Mouse (Mus musculus) erythroblast, embryonic 14.5 days (primary cell): ENCODE data around the gene Fancg. TPM values are rescaled to one million over a fixed set of nuclear protein-coding genes. Genes with fewer than 3 reads are reported as not detected.
A peak's percentile ranks its signal among the peaks of the same experiment; 100 is the strongest.

ENCODE experiments used
- H3K27me3 ChIP-seq: 2 replicates; pipeline ENCODE4 v1.6.1; 2012; ENCODE audit warnings: inconsistent platforms; ENCODE audit not compliant: control insufficient read depth
- H3K36me3 ChIP-seq: 2 replicates; pipeline ENCODE4 v1.6.1; 2012; ENCODE audit warnings: mild to moderate bottlenecking, inconsistent platforms; ENCODE audit not compliant: control insufficient read depth
- H3K4me1 ChIP-seq: 2 replicates; pipeline ENCODE4 v1.6.1; 2012; ENCODE audit warnings: inconsistent platforms; ENCODE audit not compliant: control insufficient read depth
- H3K4me3 ChIP-seq: replicated peaks from 2 replicates; pipeline ENCODE3; 2012; ENCODE audit warnings: moderate library complexity, mild to moderate bottlenecking, inconsistent platforms
- H3K9me3 ChIP-seq: 2 replicates; pipeline ENCODE4 v1.6.1; 2012; ENCODE audit warnings: low read length, inconsistent platforms, mixed read lengths; ENCODE audit not compliant: control insufficient read depth
- GATA1 ChIP-seq: IDR thresholded peaks from 2 replicates; pipeline ENCODE4 v1.6.1; 2012; ENCODE audit warnings: low read length, inconsistent platforms, mixed read lengths
- TAL1 ChIP-seq: IDR thresholded peaks from 3 replicates; pipeline ENCODE4 v1.6.1; 2012; ENCODE audit warnings: low read length, inconsistent platforms, mixed read lengths
- polyA plus RNA-seq: library from polyadenylated mRNA; stranded (reverse); fragments of >175 nt; gene quantifications from 2 replicates; pipeline ENCODE4 v1.2.3, GENCODE M21; 2012

Gene Fancg
- polyA plus RNA-seq: 0.62 and 0.83 TPM in 2 replicates

- TF ChIP-seq TAL1 (no peak), GATA1 (no peak)
- Histone ChIP-seq H3K36me3 (peaks cover 15% of the 10 kb centered on the region), H3K4me1 (peaks cover 22% of the 10 kb centered on the region), H3K27me3 (no peaks in the 10 kb centered on the region), H3K4me3 (peak within 1 kb of the TSS; percentile 96), H3K9me3 (no peaks in the 10 kb centered on the region)
Observed at GRCm38 (mm10) chr4:43010161-43011038, at the start of gene Fancg. TSS of gene Fancg (minus strand) at chr4:43010506.

- Histone ChIP-seq H3K4me1 (peaks cover 15% of the 10 kb centered on the region), H3K36me3 (no peaks in the 10 kb centered on the region), H3K4me3 (peak overlapping the region; percentile 63), H3K27me3 (peaks cover 49% of the 10 kb centered on the region), H3K9me3 (peaks cover 5% of the 10 kb centered on the region; the same call in 1 of the 2 replicates)
- TF ChIP-seq TAL1 (no peak), GATA1 (no peak)
Observed at GRCm38 (mm10) chr4:43059697-43060096, 49.4 kb upstream of the Fancg start.

- H3K36me3 ChIP-seq: no peaks in the 10 kb centered on the region
- H3K4me3 ChIP-seq: peak within 1 kb of the TSS; percentile 63
- peaks cover 49% of the 10 kb centered on the region for H3K27me3 ChIP-seq
- peaks cover 15% of the 10 kb centered on the region for H3K4me1 ChIP-seq
- H3K9me3 ChIP-seq: peaks cover 5% of the 10 kb centered on the region; the same call in 1 of the 2 replicates
- TF ChIP-seq TAL1 (no peak), GATA1 (no peak)
Observed at GRCm38 (mm10) chr4:43058753-43059654, 48.7 kb upstream of the Fancg start, which contains the start of gene Unc13b. TSS of gene Unc13b (plus strand) at chr4:43058953.

DNA sequence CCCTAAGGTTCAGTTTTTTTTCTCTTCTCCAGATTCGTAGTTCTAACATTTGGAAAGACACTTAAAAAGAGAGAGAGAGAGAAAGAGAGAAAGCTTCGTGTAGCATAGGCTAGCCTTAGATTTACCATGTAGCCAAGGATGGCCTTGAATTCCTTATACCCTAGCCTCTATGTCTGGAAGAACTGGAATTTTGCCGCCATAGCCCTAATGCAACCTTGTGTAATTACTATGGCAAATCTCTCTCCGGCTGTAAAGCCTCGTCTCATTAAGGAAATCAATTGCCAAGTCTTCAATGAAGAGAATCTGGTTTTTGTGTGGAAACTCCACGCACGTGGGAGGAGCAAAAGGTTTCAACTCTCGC, 48.1 kb upstream of the Fancg start:
- H3K27me3 ChIP-seq: peaks cover 49% of the 10 kb centered on the region
- H3K36me3 ChIP-seq: no peaks in the 10 kb centered on the region
- TF ChIP-seq TAL1: no peak
- TF ChIP-seq GATA1: no peak
- peak overlapping the region; percentile 63 for H3K4me3 ChIP-seq
- H3K4me1 ChIP-seq: peaks cover 15% of the 10 kb centered on the region
- peaks cover 5% of the 10 kb centered on the region; the same call in 1 of the 2 replicates for H3K9me3 ChIP-seq

DNA sequence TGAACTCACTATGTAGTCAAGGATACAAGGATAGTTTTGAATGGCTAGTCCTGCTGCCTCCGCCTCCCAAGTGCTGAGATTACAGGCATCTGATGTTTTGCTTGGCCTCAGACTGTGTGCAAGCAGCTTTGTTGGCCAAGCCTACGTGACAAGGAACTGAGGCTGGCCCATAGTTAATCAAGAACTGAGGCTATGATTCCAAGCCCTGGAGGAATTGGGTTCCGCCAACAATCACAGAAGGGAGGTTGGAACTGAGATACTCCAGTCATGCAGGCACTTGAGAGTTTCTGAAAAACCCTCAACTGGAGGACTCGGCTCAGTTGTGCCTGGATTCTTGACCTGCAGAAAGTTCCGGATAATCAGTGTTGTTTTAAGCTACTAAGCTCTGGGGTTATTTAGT, 47.3 kb upstream of the Fancg start:
- Histone ChIP-seq H3K27me3 (peaks cover 49% of the 10 kb centered on the region), H3K9me3 (peaks cover 5% of the 10 kb centered on the region; the same call in 1 of the 2 replicates), H3K36me3 (no peaks in the 10 kb centered on the region), H3K4me1 (peaks cover 15% of the 10 kb centered on the region), H3K4me3 (no peak overlapping the region)
- TF ChIP-seq TAL1 (no peak), GATA1 (no peak)

GRCm38 (mm10) chr4:43052627-43053026, 42.3 kb upstream of the Fancg start:
- Histone ChIP-seq H3K27me3 (peaks cover 2% of the 10 kb centered on the region), H3K36me3 (no peaks in the 10 kb centered on the region), H3K4me3 (no peak overlapping the region), H3K4me1 (peaks cover 6% of the 10 kb centered on the region), H3K9me3 (no peaks in the 10 kb centered on the region)
- TF ChIP-seq TAL1 (no peak), GATA1 (no peak)

- TF ChIP-seq TAL1 (no peak), GATA1 (no peak)
- no peaks in the 10 kb centered on the region for H3K36me3 ChIP-seq
- peaks cover 19% of the 10 kb centered on the region for H3K27me3 ChIP-seq
- H3K4me3 ChIP-seq: no peak overlapping the region
- peaks cover 41% of the 10 kb centered on the region for H3K4me1 ChIP-seq
- no peaks in the 10 kb centered on the region for H3K9me3 ChIP-seq
Observed at GRCm38 (mm10) chr4:43047231-43047630, 36.9 kb upstream of the Fancg start.

DNA sequence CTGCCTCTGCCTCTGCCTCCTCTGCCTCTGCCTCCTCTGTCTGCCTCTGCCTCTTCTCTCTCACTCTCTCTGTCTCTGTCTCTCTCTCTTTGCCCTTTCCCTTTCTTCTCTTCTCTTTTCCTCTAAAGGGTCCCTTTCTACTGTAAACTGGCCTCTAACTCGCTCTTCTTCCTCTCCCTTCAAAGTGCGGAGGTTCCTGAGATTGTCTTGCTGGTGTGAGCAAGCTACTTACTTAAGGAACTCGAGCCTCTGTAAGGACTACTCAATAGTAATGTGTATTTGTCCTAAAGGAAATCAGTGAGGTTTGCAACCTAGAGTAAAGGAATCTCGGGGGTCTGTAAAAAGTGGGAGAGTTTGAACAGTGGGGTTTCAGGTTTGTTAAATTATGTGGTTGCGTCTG, 36.3 kb upstream of the Fancg start:
- Histone ChIP-seq H3K36me3 (no peaks in the 10 kb centered on the region), H3K4me1 (peaks cover 38% of the 10 kb centered on the region), H3K4me3 (no peak overlapping the region), H3K9me3 (no peaks in the 10 kb centered on the region), H3K27me3 (peaks cover 19% of the 10 kb centered on the region)
- TF ChIP-seq TAL1: no peak
- TF ChIP-seq GATA1: no peak

DNA sequence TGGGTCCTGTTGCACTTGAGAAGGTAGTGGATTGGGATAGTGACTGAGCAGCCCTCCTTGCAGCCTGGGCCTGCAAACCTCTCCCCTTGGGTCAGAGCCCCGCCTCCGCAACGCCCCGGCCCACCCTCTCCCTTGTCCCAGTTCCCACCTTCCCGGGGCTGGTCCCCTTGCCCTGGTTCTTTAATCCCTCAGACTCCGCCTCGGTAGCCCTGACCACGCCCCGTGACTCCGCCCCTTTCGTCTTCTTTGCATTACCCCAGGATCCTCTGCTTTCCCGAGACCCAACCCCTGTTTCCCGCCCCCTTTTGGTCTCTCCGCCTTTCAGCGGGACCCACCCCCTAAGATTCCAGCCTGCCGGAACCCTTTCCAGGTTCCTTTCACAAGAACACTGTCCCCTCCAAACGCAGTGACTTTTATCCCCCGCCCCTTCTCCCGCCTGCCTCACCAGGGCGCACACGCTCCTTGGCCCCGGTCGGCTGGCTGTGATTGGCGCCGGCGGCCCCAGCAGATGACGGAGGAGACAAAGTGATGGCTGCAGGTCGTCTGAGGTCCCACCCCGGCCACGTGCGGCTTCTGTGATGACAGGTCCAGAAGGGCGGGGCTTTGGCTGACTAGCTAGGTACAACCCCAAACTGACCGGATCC, 35.5 kb upstream of the Fancg start, which contains the start of gene Fam214b:
TSS of gene Fam214b (minus strand) at position 562 of the 644 bp plus-strand sequence.
- Histone ChIP-seq H3K4me3 (peak within 1 kb of the TSS; percentile 65), H3K27me3 (peaks cover 19% of the 10 kb centered on the region), H3K36me3 (no peaks in the 10 kb centered on the region), H3K4me1 (peaks cover 43% of the 10 kb centered on the region), H3K9me3 (no peaks in the 10 kb centered on the region)
- no peak for TF ChIP-seq GATA1
- no peak for TF ChIP-seq TAL1
